Mouse (Mus musculus) layer of hippocampus, adult 8-10 months (tissue): ENCODE data around the gene Gprasp2. TPM values are rescaled to one million over a fixed set of nuclear protein-coding genes. Genes with fewer than 3 reads are reported as not detected.
A peak's percentile ranks its signal among the peaks of the same experiment; 100 is the strongest.
"Not testable (repeated sequence)": the region's sequence is repeated elsewhere in the genome, so short reads cannot be mapped to it uniquely, and the experiment has no call there.

Source experiments
- DNase-seq, 2 experiments: peaks; one replicate each; pipeline ENCODE4 v3.0.0; 2022; ENCODE audit warnings: low spot score in 2 of 2
- total RNA-seq, 4 experiments: library from RNA; stranded (reverse); gene quantifications; 2 replicates each; pipeline ENCODE4 v1.2.4; 2022

Gprasp2 gene
- 100 to 1,000 TPM; 190 to 236 (median 213) TPM for total RNA-seq

DNA sequence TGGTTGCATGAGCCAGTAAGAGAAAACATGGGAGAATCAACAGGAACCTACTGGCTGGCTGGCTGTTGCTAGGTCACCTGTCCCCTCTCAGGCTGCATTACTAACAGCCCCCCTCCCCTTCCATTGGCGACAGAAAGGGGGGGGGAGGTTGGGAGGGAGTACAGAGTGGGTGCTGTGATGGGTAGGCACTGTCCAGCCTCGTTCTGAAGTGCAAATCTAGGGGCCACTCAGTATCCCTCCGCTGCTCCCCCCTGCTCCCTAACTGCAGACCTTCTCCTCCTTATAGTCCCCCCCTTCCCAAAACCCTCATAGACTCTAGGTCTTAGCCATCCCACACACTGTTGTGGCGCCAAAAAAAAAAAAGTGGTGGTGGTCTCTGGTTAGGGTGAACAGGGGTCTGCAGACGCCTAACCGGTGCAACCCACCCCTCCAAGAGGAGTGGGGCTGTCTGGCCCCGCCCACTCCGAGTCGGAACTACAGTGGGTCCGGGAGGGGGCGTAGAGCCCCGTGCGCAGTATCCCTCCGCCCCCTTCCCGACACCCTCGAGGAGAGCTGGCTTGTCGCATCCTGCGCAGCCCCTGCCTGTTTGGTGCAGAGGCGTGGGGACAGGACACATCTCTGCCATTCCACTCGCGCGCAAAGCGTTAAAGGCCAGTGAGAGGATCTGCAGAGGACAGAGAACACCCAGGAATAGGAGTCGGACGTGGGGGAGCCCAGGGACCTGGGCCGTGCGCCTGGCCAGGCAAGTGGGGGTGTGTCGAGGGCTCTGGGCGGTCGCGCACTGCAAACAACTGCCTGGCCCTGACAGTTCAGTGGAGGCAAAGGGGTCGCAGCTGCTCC is at the start of gene Gprasp2:
TSS of gene Gprasp2 (plus strand) at position 514 of the 840 bp plus-strand sequence.
- peak; percentile 46 to 55 for DNase-seq

GRCm38 (mm10) chrX:135791536-135791935 is 47.3 kb upstream of the Gprasp2 start:
- no peak for DNase-seq

DNA sequence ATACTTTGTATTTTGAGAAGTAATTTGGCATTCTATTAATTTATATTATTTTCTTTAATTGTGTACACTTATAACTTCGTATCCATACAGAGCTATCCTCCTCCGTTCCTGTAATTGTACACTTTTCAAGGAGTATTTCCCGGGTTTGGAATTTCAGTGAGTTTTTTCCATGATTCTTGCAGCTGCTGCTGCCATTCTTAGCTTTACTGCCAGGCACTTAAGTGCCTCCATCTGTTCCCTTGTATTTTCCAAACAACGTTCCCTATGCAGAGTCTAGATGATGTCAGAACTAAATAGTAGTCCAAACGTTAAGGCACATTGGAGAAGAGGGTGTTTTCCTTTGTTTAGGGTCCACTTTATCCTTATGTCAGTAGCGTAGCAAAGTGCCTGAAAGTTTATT is 46.5 kb upstream of the Gprasp2 start:
- no peak for DNase-seq

GRCm38 (mm10) chrX:135795591-135796304 is 43.1 kb upstream of the Gprasp2 start:
- peak; percentile 45 to 53 for DNase-seq

- not testable (repeated sequence) for DNase-seq
Observed at GRCm38 (mm10) chrX:135796305-135797211, 42.3 kb upstream of the Gprasp2 start.

DNA sequence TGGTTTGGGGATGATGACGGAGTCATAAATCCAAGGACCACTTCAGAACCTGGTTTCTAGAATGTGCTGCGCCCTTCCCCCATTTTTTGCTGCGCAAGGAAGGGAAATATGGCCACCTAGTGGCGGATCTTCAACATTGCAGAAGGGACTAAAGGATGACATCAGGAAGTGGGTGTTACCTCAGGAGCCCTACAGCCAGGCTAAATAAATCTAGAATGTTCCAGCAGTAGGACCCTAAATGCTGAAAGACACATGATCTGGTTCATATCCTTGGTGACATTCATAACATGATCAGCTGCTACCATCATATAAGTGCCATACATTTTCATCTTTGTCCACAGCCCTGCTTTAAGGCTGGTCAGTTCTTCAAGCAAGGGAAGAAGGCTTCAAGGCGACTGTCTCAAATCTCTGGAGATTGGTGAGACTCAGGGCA is 41.6 kb upstream of the Gprasp2 start, which contains the start of gene Bhlhb9:
TSS of gene Bhlhb9 (plus strand) at position 383 of the 433 bp plus-strand sequence.
- DNase-seq, result peak; percentile 44 to 51

GRCm38 (mm10) chrX:135804149-135804548 is 34.7 kb upstream of the Gprasp2 start:
- no peak for DNase-seq

DNA sequence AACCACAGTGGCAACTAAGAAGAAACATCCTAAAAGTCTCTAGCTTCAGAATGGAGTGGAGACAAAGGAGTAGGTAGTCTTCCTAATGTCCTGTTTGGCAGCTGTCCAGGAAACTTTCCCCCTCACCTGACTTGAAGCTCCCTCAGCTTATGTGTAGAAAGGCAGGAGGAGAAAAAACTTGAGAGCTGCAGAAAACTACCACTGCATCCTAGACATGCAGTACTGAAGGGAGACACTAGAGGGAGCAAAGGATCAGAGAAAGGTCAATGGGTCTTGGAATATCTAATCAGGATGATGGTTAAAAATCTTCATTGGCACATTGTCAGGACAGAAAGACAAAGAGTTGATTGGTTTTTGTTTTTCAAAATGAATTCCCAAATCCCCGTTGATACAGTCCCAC is 33.1 kb upstream of the Gprasp2 start:
- no peak for DNase-seq

DNA sequence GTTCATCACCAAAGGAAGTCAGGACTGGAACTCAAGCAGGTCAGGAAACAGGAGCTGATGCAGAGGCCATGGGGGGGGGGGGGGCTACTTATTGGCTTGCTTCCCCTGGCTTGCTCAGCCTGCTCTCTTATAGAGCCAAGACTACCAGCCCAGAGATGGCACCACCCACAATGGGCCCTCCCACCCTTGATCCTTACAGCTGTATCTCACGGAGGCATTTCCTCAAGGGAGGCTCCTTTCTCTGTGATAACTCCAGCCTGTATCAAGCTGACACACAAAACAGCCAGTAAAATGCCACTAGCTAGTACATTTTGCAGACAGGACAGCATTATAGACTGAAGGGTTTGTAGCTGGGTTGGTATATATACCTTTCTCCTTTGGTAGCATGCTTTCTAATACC is 2.9 kb upstream of the Gprasp2 start:
- not testable (repeated sequence) for DNase-seq

DNA sequence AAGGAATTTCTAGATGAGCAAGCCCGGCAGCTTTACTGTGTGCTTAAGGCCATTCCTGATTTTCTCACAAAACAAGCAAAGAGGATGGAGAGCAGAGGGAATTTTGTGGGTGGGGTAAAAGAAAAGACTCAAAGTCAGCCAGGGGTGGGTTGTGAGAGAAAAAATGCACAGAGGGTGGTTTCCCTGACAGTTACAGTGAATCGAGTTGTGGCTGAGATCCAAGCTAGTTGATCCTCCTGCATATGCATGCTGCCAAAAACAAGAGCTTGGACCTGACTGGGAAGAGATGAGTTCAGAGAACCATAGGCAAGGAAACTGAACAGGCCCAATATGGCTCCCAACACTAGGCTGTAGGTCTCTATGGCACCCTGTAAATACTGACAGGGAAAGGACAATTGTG is 938 bp upstream of the Gprasp2 start:
- DNase-seq, result no peak

DNA sequence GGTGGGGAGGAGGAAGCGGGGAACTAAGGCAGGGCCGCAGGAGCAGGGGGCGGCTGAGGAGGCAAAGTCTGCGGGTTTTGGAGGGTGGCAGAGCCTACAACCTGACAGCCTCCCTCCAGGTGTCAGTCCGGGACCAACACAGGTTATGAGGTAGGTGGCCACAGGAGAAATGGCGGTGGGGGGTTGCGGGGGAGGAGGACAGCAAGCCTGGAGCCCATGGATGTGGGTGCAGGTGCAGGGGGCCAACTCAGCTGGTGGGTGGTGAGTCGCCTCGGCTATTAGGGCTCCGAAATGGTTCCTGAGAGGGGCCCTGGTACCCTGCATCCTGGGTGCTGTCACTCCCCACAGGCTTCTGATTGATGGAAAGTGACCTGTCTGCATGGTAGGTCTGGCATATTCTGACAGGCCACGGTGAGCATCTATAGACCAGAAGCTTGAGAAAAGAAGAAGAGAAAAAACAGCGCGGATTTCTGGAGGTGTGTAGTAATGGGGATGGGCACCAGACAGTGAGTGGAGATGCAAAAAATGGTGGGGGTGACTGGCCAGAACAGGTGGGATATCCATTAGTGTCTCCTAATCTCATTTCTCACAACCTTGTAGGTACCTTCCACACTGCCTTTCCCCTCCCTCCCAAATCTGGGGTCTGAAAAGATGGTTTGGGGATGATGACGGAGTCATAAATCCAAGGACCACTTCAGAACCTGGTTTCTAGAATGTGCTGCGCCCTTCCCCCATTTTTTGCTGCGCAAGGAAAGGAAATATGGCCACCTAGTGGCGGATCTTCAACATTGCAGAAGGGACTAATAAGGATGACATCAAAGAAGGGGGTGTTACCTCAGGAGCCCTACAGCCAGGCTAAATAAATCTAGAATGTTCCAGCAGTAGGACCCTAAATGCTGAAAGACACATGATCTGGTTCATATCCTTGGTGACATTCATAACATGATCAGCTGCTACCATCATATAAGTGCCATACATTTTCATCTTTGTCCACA is 860 bp downstream of the Gprasp2 start:
- DNase-seq, result peak; percentile 22 to 30

DNA sequence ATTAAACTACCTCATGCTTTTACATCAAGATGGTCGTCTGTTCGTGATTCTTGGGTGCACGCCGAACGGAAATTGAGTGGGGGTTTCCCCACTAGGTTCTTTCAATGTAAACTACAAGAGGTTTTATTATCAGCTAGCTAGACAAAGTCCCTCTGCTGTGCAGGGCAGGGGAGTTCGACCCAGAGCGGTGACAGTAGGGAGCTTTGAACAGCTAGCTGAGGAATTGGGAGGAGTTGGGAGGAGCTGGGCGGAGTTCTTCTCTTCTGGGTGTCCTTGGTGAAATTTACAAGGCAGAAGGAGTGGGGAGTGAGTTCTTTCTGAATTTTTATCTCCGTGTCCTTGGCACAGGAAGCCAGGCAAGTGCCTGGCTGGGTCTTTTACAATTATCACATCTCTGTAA is 28.0 kb downstream of the Gprasp2 start:
- not testable (repeated sequence) for DNase-seq

DNA sequence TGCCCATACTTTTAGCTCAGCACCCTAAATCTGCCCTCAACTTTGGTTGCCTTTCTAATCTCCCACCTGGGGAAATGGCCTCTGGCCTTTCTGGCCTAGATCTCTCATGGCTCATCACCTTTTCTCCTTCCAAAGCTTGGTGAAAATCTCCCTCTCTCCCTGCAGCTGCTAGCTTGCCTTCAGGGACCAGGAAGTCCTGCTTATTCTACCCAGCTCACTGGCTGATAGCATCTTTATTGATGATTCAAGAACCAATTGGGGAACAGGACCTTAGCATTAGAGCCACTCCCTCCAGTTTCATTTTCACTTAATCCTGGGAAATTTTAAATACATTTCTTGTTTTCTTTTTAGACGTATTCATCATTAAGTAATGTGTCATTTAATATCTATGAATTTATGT is 37.8 kb downstream of the Gprasp2 start:
- no peak for DNase-seq

- no peak for DNase-seq
Observed at GRCm38 (mm10) chrX:135879626-135880025, 40.8 kb downstream of the Gprasp2 start.

GRCm38 (mm10) chrX:135885411-135886233 is 46.8 kb downstream of the Gprasp2 start:
- peak; percentile 72 to 78 for DNase-seq

GRCm38 (mm10) chrX:135886234-135886585 is 47.4 kb downstream of the Gprasp2 start:
- peak in 1 of 2 experiments; percentile 12 for DNase-seq
